Mouse (Mus musculus): ENCODE results near the gene Duox2.

GRCm38 (mm10) chr2:122309647-122310046 is 11.4 kb upstream of the Duox2 start:
- TF ChIP-seq CTCF (IDR thresholded peaks at IDR 0.05; ENCODE audit: control insufficient read depth, insufficient read depth, low read length) (no peak), POLR2A (IDR thresholded peaks at IDR 0.05; ENCODE audit: borderline replicate concordance, control insufficient read depth, low read depth, low read length) (no peak)
